Mouse (Mus musculus) hindbrain, embryonic 12.5 days (tissue): ENCODE results near the gene Cep170. TPM values are rescaled to one million over a fixed set of nuclear protein-coding genes. Genes with fewer than 3 reads are reported as not detected.

Source experiments
- ATAC-seq: fragments of 200-750 bp; cut with Nextera tagmentation; 2 replicates; pipeline ENCODE4 v1.8.0; 2017; ENCODE audit warnings: moderate TSS enrichment; ENCODE audit not compliant: low FRiP score
- H3K27ac ChIP-seq: fragments of 300-500 bp; sonication (generic); 2 replicates; pipeline ENCODE4 v1.5.1; 2016; ENCODE audit warnings: mild to moderate bottlenecking
- H3K27me3 ChIP-seq: fragments of 300-500 bp; sonication (generic); 2 replicates; pipeline ENCODE4 v1.6.1; 2016; ENCODE audit warnings: mild to moderate bottlenecking
- H3K36me3 ChIP-seq: fragments of 300-500 bp; sonication (generic); 2 replicates; pipeline ENCODE4 v1.6.1; 2016; ENCODE audit warnings: mild to moderate bottlenecking
- H3K4me1 ChIP-seq: fragments of 300-500 bp; sonication (generic); 2 replicates; pipeline ENCODE4 v1.6.1; 2016
- H3K4me2 ChIP-seq: fragments of 300-500 bp; sonication (generic); replicated peaks from 2 replicates; pipeline ENCODE4 v1.6.1; 2016; ENCODE audit warnings: mild to moderate bottlenecking
- H3K4me3 ChIP-seq: fragments of 300-500 bp; sonication (generic); 2 replicates; pipeline ENCODE4 v1.5.1; 2016; ENCODE audit warnings: mild to moderate bottlenecking
- H3K9ac ChIP-seq: fragments of 300-500 bp; sonication (generic); 2 replicates; pipeline ENCODE4 v1.6.1; 2016; ENCODE audit warnings: mild to moderate bottlenecking, moderate library complexity
- H3K9me3 ChIP-seq: fragments of 300-500 bp; sonication (generic); replicated peaks from 2 replicates; pipeline ENCODE4 v1.6.1; 2016; ENCODE audit warnings: mild to moderate bottlenecking
- WGBS: fragments of 180-500 bp; shearing (Covaris S2); methylation state at CpG from one replicate; pipeline ENCODE4 v1.1.7; 2016; 5-methylcytosine and 5-hydroxymethylcytosine counted together
- microRNA counts: library from miRNA; unstranded; fragments of <30 nt; microRNA quantifications from one replicate; lab custom pipeline; 2017
- microRNA-seq: library from miRNA; unstranded; fragments of <30 nt; microRNA quantifications from one replicate; pipeline ENCODE4, GENCODE M21; 2017
- polyA plus RNA-seq: library from polyadenylated mRNA; unstranded; fragments of >200 nt; fragmentation: Nextera tagmentation; extraction: Ambion mirVana; gene quantifications from 2 replicates; pipeline ENCODE4 v1.2.1, GENCODE M21; 2016

Gene Cep170
- polyA plus RNA-seq, 1 experiment from 2014 or later = 103 TPM

DNA sequence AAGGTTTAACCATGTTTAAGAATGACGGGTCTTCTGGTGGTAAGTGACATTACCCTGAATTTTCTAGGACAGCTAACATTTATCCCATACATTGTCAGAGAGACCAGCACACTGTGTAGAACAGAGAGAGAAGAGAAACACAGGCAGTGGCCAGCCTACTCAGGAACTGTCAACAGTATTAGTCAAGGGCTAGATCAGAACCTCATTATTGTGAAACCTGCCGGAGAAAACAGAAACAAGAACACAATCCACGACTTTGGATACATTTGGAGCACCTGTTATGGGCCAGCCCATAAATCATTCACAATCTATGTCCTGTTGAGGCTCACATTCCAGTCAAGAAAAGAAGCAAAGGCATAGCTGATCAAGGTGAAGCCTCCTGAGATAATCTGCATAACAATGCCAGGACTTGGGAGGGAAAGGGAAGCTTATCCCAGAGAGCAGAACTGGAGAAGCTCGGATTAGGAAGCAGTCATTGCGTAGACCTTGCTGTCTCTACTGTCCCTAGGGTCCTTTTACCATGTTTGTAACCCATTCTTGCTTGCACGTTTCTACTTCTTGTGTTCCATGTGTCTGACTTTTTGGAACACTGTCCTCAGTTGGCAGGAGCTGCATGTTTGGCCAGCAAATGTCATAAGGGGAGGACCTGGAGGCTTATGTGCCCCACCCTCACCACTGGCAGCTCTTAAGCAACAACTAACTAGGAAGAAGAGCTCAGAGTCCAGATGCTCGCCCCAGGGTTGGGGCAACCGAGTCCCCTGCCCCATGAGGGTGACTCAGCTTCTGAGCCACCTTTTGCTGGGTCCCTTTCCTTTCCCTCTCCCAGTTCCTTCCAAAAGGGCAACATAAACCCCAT is 89.8 kb downstream of the Cep170 start:
- 86% methylated on average over 8 of the region's 8 CpGs for WGBS
- H3K27me3 ChIP-seq = no peaks in the 10 kb centered on the region
- H3K9ac ChIP-seq = no peak overlapping the region
- H3K36me3 ChIP-seq = peaks cover 5% of the 10 kb centered on the region; the same call in 1 of the 2 replicates
- H3K27ac ChIP-seq = no peak overlapping the region
- no peak overlapping the region for H3K4me2 ChIP-seq
- H3K9me3 ChIP-seq = no peaks in the 10 kb centered on the region
- H3K4me1 ChIP-seq = no peaks in the 10 kb centered on the region
- ATAC-seq = no peak
- H3K4me3 ChIP-seq = no peak overlapping the region

DNA sequence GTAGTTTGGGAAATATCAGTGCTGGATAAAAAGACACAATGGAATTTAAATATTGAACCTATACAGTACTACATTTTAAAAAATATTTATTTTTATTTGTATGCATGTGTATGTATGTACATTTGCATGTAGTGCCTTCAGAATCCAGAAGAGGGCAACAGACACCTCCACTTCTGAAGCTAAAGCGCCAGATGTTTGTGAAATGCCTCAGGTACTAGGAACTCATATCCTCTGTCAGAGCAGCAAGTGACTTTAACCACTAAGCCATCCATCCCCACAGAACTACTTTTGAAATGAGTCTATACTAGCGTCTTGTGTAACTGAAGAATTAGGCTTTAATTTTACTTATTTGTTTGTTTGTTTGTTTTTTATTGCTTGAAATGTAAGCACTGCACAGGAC is 101.4 kb downstream of the Cep170 start:
- ATAC-seq = no peak
- WGBS = 53% methylated on average over 2 of the region's 2 CpGs
- H3K9me3 ChIP-seq = no peaks in the 10 kb centered on the region
- no peaks in the 10 kb centered on the region for H3K36me3 ChIP-seq
- no peak overlapping the region for H3K4me3 ChIP-seq
- H3K9ac ChIP-seq = no peak overlapping the region
- no peaks in the 10 kb centered on the region for H3K4me1 ChIP-seq
- H3K27me3 ChIP-seq = no peaks in the 10 kb centered on the region
- no peak overlapping the region for H3K4me2 ChIP-seq
- no peak overlapping the region for H3K27ac ChIP-seq

DNA sequence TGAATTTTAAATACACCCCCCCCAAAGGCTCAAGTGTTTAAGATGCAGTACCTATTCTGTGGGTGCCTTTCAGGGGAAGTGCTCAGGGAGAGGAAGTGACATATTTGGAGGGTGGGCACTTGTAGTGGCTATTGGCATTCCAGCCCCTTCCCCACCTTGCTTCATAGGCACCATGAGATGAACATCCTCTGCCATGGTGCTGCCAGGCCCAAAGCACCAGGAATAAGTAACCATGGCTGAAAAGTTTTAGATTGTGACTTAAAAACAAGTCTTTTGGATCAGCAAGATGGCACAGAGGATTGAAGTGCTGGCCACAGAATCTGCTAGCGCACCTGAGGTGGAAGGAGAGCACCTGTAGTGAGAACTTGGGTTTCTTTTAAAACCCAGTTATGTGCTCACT is 113.6 kb downstream of the Cep170 start:
- ATAC-seq = no peak
- 94% methylated on average over 1 of the region's 1 CpGs for WGBS
- Histone ChIP-seq H3K27me3 (no peaks in the 10 kb centered on the region), H3K4me1 (no peaks in the 10 kb centered on the region), H3K27ac (no peak overlapping the region), H3K9me3 (no peaks in the 10 kb centered on the region), H3K4me2 (no peak overlapping the region), H3K4me3 (no peak overlapping the region), H3K9ac (no peak overlapping the region), H3K36me3 (no peaks in the 10 kb centered on the region)

DNA sequence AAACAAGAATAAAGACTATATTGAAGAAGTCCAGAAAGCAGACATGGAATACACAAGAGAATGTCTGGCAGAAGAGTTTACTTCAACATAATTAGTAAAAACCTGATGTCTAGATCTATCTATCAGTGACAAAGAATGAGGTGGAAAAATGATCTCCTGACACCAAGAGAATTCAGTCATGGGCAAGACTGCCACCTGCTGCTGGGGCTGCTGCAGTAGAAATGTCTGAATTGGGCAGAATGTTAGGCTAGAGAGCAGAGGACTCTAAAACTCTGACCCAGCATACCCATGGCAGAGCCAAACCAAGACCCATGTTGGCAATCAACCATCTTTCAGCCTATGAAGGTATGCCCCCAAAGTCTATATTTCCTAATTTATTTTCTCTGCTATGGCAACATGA is 114.1 kb downstream of the Cep170 start:
- Histone ChIP-seq H3K4me2 (no peak overlapping the region), H3K9ac (no peak overlapping the region), H3K27me3 (no peaks in the 10 kb centered on the region), H3K27ac (no peak overlapping the region), H3K36me3 (no peaks in the 10 kb centered on the region), H3K4me3 (no peak overlapping the region), H3K4me1 (no peaks in the 10 kb centered on the region), H3K9me3 (no peaks in the 10 kb centered on the region)
- ATAC-seq = no peak

DNA sequence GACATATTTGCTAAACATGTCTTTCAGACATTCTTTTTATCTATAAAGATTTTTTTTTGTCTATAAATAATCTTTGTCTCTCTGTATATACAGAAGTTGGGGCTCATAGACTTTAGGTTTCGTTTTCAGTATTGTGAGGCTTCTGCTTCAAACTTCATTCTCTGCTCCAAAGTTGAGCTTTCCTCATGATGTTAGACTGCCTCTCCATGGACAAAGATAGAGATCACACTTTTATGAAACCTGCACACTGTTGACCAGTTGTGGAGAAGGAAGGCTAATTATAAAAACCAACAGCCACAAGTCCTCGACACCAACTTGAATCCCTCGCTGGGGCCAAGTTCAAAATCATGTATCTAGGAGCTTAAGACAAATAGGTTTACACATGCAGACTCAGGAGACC is 115.2 kb downstream of the Cep170 start:
- no peaks in the 10 kb centered on the region for H3K27me3 ChIP-seq
- H3K4me1 ChIP-seq = no peaks in the 10 kb centered on the region
- H3K4me2 ChIP-seq = no peak overlapping the region
- no peaks in the 10 kb centered on the region for H3K9me3 ChIP-seq
- 90% methylated on average over 3 of the region's 3 CpGs for WGBS
- H3K27ac ChIP-seq = no peak overlapping the region
- H3K4me3 ChIP-seq = no peak overlapping the region
- ATAC-seq = no peak
- no peak overlapping the region for H3K9ac ChIP-seq
- H3K36me3 ChIP-seq = no peaks in the 10 kb centered on the region

DNA sequence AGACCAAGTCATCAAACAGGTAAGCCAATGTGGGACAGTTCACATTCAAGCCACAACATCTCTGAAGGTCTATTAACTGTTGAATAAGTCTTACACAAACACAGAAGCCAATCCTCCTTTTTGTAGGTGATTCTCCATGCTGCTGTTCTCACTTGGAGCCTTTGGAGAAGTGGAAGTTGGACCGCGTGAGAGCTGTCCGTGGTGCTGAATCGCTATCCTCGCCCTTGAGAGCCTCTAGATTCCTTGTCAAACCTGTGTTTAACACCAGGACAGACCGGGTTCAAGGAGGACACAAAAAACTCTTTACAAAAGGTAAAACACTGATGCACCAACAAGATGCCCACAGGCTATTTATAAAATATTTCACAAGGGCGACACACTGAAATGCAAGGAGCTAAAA is 116.8 kb downstream of the Cep170 start:
- Histone ChIP-seq H3K36me3 (no peaks in the 10 kb centered on the region), H3K9me3 (no peaks in the 10 kb centered on the region), H3K27ac (no peak overlapping the region), H3K9ac (no peak overlapping the region), H3K4me3 (no peak overlapping the region), H3K4me1 (no peaks in the 10 kb centered on the region), H3K27me3 (no peaks in the 10 kb centered on the region), H3K4me2 (no peak overlapping the region)
- ATAC-seq = no peak
- WGBS = 18% methylated on average over 7 of the region's 7 CpGs

DNA sequence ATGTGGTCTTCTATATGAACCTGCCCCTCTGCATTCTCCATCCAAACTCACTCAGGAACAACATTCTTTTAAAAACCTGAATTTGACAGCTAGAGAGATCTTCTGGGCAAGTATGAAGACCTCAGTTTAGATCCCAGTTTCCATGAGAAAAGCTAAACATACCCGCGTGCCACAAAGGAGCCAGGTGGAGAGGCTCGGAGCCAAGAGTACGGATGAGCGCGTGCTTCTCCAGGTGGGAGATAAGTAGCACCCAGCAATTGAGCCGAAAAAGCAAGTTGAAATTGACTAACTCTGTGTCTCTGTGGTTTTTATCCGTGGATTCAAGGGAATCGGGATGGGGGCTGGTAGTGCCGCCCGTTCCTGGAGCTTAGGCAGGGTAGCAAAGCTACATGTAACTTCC is 122.8 kb downstream of the Cep170 start:
- 94% methylated on average over 11 of the region's 11 CpGs for WGBS
- Histone ChIP-seq H3K9ac (no peak overlapping the region), H3K36me3 (no peaks in the 10 kb centered on the region), H3K4me3 (no peak overlapping the region), H3K27ac (no peak overlapping the region), H3K9me3 (no peaks in the 10 kb centered on the region), H3K4me2 (no peak overlapping the region), H3K27me3 (no peaks in the 10 kb centered on the region), H3K4me1 (no peaks in the 10 kb centered on the region)
- no peak for ATAC-seq

DNA sequence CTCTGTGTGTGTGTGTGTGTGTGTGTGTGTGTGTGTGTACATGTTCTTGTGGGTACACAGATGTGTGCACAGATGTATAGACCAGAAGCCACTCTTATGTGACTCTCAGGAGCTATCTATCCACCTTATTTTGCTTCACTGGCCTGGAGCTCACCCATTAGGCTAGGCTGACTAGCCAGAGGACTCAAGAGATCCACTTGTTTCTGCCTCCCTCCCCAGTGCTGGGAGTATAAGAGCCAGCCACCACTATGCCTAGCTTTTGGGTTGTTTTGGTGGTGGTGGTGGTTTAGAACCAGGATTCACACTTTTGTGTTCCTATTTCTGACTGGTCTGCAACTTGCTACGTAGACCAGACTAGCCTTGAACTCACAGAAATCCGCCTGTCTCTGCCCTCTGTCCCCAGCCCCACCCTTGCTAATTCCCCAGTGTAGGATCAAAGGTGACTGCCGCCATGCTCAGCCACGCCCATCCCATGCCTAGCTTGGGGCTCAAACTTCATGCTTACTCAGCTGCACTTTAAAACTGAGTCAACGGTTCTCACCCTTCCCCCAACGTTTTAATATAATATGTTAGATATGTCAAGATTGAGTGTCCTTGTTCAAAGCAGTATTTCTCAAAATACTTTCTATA is 125.5 kb downstream of the Cep170 start:
- Histone ChIP-seq H3K9ac (no peak overlapping the region), H3K4me1 (no peaks in the 10 kb centered on the region), H3K27ac (no peak overlapping the region), H3K4me3 (no peak overlapping the region), H3K9me3 (no peaks in the 10 kb centered on the region), H3K27me3 (no peaks in the 10 kb centered on the region), H3K4me2 (no peak overlapping the region), H3K36me3 (no peaks in the 10 kb centered on the region)
- WGBS = 88% methylated on average over 6 of the region's 6 CpGs
- no peak for ATAC-seq

MicroRNA genes within 50 kb of the gene (microRNA counts, 519-probe panel; counts per million panel counts)
- microRNA mmu-miR-350 (lab: Ali Mortazavi, UCI) = 4,008 counts per million, percentile 82 among the panel's probes with 10 or more counts

Small RNA genes within 50 kb of the gene (microRNA-seq; reads per million reads assigned to microRNA genes)
- 966 reads per million, percentile 74 among the genes with 10 or more reads in this experiment for gene Mir350

Other genes with a start within 250 kb of the Cep170 start
- gene Sdccag8, start 593 bp upstream of the Cep170 start, polyA plus RNA-seq = 24.1 and 24.8 TPM in 2 replicates